In the genomic region with DNA sequence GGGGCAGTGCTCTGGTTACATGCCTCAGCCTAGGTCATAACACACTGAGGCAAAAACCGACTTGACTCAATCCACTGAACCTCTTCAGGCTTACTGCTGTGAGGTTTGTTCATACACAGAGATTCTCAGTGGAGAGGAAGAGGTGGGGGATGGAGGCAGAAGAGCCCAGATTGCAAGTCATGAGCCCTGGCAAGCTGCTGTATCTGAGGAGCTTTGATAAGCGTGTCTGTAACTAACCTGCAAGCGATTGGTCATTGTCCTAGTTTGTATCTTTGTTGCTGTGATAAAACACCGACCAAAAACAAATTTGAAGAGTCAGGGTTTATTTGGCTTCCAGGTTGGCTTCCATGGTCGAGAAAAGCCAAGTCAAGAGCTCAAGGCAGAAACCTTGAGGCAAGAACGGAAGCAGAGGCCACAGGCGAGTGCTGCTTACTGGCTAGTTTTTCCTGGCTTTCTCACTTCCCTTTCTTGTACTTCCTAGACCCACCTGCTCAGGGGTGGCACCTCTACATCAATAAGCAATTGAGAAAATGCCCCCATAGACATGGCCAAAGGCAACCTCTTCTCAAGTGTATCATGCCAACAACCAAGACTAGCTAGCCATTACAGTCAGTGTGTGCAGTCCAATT, we compare ENCODE assay signal across 23 mouse cellular contexts. TPM values are rescaled to one million over a fixed set of nuclear protein-coding genes. Genes with fewer than 3 reads are reported as not detected.
DNase-seq lines count a peak whose midpoint lies in the region; ATAC-seq lines count a peak whose summit lies in the region.
"Had no signal": no experiment of that assay in that cellular context is flagged by ENCODE, and none has a peak within 500 bp of the region (broad histone marks: within the 10 kb centered on the region; RNA-seq: fewer than 3 reads in every experiment).

No protein-coding gene starts in this region.

- H3K4me1 ChIP-seq in heart, embryonic 12.5 days (replicated peaks): no peaks in the 10 kb centered on the region
- H3K4me1 ChIP-seq: embryonic facial prominence, embryonic 13.5 days; limb, embryonic 12.5 days; lung, embryonic 15.5 days; midbrain, embryonic 15.5 days; stomach, embryonic 15.5 days had no signal

- H3K9ac ChIP-seq in heart, embryonic 12.5 days: no peak overlapping the region
- H3K9ac ChIP-seq: embryonic facial prominence, embryonic 13.5 days; forebrain, postnatal 0 days; limb, embryonic 12.5 days; lung, embryonic 15.5 days; midbrain, embryonic 15.5 days; stomach, embryonic 15.5 days had no signal

- no peak for DNase-seq in heart, adult 18-20 months
- DNase-seq in testis, postnatal 10 days (ENCODE audit: low spot score): no peak
- DNase-seq in cerebellum, adult 9-10 months: no peak
- DNase-seq in lung, postnatal 4 days: no peak
- no peak for DNase-seq in frontal cortex, postnatal 14 days (ENCODE audit: low spot score in 2 of 2)
- DNase-seq: adrenal gland, adult 2 months; cerebellum, adult 8-10 months; forebrain, postnatal 0 days; gastrocnemius, adult 2 months; heart, postnatal 36 days; right cerebral cortex, postnatal 14 days had no signal

- no peak overlapping the region for H3K4me2 ChIP-seq in heart, embryonic 12.5 days
- H3K4me2 ChIP-seq: embryonic facial prominence, embryonic 13.5 days; limb, embryonic 12.5 days; lung, embryonic 15.5 days; midbrain, embryonic 15.5 days; stomach, embryonic 15.5 days had no signal

- no peak overlapping the region for H3K4me3 ChIP-seq in heart, embryonic 12.5 days
- H3K4me3 ChIP-seq: embryonic facial prominence, embryonic 13.5 days; gastrocnemius, adult 2 months; limb, embryonic 12.5 days; lung, embryonic 15.5 days; midbrain, embryonic 15.5 days; myocyte; stomach, embryonic 15.5 days had no signal

- H3K36me3 ChIP-seq in heart, embryonic 12.5 days: no peaks in the 10 kb centered on the region
- H3K36me3 ChIP-seq: embryonic facial prominence, embryonic 13.5 days; limb, embryonic 12.5 days; lung, embryonic 15.5 days; midbrain, embryonic 15.5 days; stomach, embryonic 15.5 days had no signal

- no peak overlapping the region for H3K27ac ChIP-seq in heart, embryonic 12.5 days (ENCODE audit: poor library complexity, severe bottlenecking)
- H3K27ac ChIP-seq: embryonic facial prominence, embryonic 13.5 days; gastrocnemius, adult 2 months; hindbrain, postnatal 0 days; limb, embryonic 12.5 days; lung, embryonic 15.5 days; midbrain, embryonic 15.5 days; stomach, embryonic 15.5 days had no signal

- peak; percentile 66 for ATAC-seq in heart, embryonic 12.5 days (ENCODE audit: insufficient number of reproducible peaks, low FRiP score)
- peak; percentile 67 to 69 for ATAC-seq in hematopoietic stem cell, adult 5-6 weeks (replicated peaks in 1 of 2; ENCODE audit: insufficient read depth in 1 of 2, low FRiP score in 2 of 2, low TSS enrichment in 1 of 2, low read depth in 1 of 2, poor library complexity in 2 of 2, severe bottlenecking in 2 of 2)
- ATAC-seq in megakaryocyte, adult 5-6 weeks (ENCODE audit: poor library complexity, severe bottlenecking): peak; percentile 72
- ATAC-seq: forebrain, postnatal 0 days; hindbrain, postnatal 0 days; intestine, postnatal 0 days; midbrain, embryonic 15.5 days had no signal

- WGBS in heart, embryonic 12.5 days: 59% methylated on average over 7 of the region's 7 CpGs

- H3K27me3 ChIP-seq in heart, embryonic 12.5 days (replicated peaks): no peaks in the 10 kb centered on the region
- H3K27me3 ChIP-seq: embryonic facial prominence, embryonic 13.5 days; limb, embryonic 12.5 days; lung, embryonic 15.5 days; midbrain, embryonic 15.5 days; stomach, embryonic 15.5 days had no signal

- no peaks in the 10 kb centered on the region for H3K9me3 ChIP-seq in heart, embryonic 12.5 days (replicated peaks)
- H3K9me3 ChIP-seq: embryonic facial prominence, embryonic 13.5 days; limb, embryonic 12.5 days; lung, embryonic 15.5 days; midbrain, embryonic 15.5 days; stomach, embryonic 15.5 days had no signal

RNA-seq across cellular contexts. Expression of a gene that starts 6.0 kb away (rescaled TPM):
- 69.9 and 78.1 TPM in 2 replicates for polyA plus RNA-seq in heart, embryonic 12.5 days (2016; fragmentation: Nextera tagmentation; extraction: Ambion mirVana)
- total RNA-seq in heart, adult 18-20 months (2021): 10 to 100 TPM; 79.4 to 86.7 TPM
- total RNA-seq in hematopoietic stem cell, adult 5-6 weeks (2017): 90.2 and 95.2 TPM in 2 replicates
- total RNA-seq in megakaryocyte, adult 5-6 weeks (2015): 43.1 and 47.1 TPM in 2 replicates
- 57.3 and 58.6 TPM in 2 replicates for total RNA-seq in megakaryocyte, adult 5-6 weeks (2017)

RNA-seq across cellular contexts. Expression of a gene that starts 37.4 kb away (rescaled TPM):
- polyA plus RNA-seq in heart, embryonic 12.5 days (2016; fragmentation: Nextera tagmentation; extraction: Ambion mirVana): not detected in 2 replicates
- under 1 TPM in 1 of 2 experiments, not detected in 1; 0.10 TPM for total RNA-seq in heart, adult 18-20 months (2021)
- not detected in 2 replicates for total RNA-seq in hematopoietic stem cell, adult 5-6 weeks (2017)
- total RNA-seq in megakaryocyte, adult 5-6 weeks (2015): not detected in 2 replicates
- total RNA-seq in megakaryocyte, adult 5-6 weeks (2017): not detected in 2 replicates
- total RNA-seq: adrenal gland, adult 2 months; gastrocnemius, adult 2 months; heart, postnatal 36 days had no signal
- polyA plus RNA-seq: heart, embryonic 14.5 days; intestine, postnatal 0 days; myocyte had no signal
